Mouse (Mus musculus): Measurements from ENCODE around the gene Ntf3.

GRCm38 (mm10) chr6:126165591-126166155, 1.0 kb downstream of the Ntf3 start:
- no peak for TF ChIP-seq CTCF (IDR thresholded peaks at IDR 0.05; ENCODE audit: borderline replicate concordance, extremely low read depth, insufficient read depth, insufficient read length)
- TF ChIP-seq POLR2A (IDR thresholded peaks at IDR 0.05; ENCODE audit: borderline replicate concordance, extremely low read depth, insufficient read depth, insufficient read length, poor library complexity, severe bottlenecking), result no peak

Data from brain, embryonic 14.5 days (tissue).